Mouse (Mus musculus) small intestine, adult 2 months (tissue): ENCODE data around the gene Tex48.

ENCODE experiments used
- CTCF ChIP-seq: fragments of 200-500 bp; IDR thresholded peaks from 2 replicates; pipeline ENCODE4 v1.5.1; 2012; ENCODE audit warnings: low read depth, mild to moderate bottlenecking, control low read depth, inconsistent platforms, low read length, moderate library complexity, mixed read lengths; ENCODE audit not compliant: insufficient replicate concordance, insufficient read length; ENCODE audit errors: extremely low read depth
- POLR2A ChIP-seq: fragments of 200-500 bp; IDR thresholded peaks from 2 replicates; pipeline ENCODE4 v1.6.1; 2012; ENCODE audit warnings: low read depth, mild to moderate bottlenecking, control low read depth, inconsistent platforms, low read length, moderate library complexity

- TF ChIP-seq CTCF (no peak), POLR2A (no peak)
Measured at GRCm38 (mm10) chr4:63608391-63608790, 13.8 kb downstream of the Tex48 start.
